Mouse (Mus musculus) WW6 (cell line): ENCODE measurements around the gene Macrod2.

Experiments
- DNase-seq: peaks from one replicate; pipeline ENCODE4 v3.0.0-alpha.2; 2013; ENCODE audit warnings: low read depth, low spot score

Gene Macrod2

DNA sequence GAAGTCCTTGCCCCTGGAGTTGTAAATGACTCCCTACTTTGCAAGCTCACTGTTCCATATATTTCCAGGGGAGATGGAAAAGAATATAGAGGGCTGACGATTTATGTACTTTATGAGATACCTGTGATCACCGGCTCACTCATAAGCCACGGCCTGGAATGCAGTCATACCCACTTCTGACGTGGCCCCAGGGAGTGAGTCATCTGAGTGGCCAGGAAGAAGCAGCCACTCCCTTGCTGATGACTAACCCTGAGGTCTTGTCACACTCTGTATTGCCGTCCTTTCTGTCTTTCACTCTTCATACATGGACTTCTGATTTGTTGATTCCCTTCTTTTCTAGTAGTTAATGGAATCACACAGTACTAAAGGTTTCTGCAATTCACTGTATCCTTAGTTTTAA lies 395.3 kb downstream of the Macrod2 start:
- no peak for DNase-seq

DNA sequence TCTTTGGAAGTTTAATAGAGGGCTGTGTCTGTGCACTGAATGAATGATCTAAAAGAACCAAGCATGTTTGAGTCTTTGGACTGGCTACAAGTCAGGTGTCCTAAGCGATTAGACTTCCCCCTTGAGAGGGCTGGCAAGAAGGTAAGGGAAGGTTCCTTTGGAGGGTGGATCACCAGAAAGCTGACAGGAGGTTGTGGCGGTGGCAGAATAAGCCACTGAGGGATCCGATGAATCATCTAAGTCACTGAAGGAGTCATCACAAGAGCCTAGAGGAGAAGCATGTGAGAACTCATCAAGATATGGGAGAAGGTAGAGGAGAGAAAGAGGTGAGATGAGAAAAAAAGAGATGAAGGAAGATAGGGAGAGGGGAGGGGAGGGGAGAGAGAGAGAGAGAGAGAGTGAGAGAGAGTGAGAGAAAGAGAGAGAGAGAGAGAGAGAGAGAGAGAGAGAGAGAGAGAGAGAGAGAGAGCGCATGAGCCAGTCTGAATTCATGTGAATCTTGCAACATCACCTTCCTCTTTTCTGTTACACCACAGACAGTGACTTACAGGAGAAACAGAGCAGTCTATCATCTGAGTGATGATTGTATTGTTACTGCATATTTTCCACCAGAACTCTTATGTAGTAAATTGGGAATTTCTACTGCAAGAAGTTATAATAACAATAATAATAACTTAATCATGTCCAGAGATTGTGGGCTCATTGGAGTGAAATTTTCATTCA lies 398.9 kb downstream of the Macrod2 start:
- DNase-seq = no peak

DNA sequence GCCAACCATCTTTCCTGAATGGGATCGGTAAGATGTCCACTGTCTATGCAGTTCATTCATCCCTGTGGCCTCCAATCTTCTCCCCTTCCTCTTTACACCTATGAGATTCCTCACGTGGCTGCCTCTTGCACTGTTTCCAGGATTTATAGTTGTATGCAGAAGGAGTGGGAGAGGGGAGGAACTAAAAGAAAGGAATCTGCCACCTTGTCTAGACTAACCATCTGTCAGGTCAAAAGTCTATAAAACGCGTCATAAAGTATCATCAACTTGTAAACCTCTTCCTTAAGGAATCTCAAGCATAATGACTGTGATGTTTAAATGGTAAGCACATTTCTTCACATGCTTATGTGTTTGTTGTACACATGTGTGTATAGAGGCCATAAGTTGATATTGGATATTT lies 416.6 kb downstream of the Macrod2 start:
- DNase-seq = no peak

DNA sequence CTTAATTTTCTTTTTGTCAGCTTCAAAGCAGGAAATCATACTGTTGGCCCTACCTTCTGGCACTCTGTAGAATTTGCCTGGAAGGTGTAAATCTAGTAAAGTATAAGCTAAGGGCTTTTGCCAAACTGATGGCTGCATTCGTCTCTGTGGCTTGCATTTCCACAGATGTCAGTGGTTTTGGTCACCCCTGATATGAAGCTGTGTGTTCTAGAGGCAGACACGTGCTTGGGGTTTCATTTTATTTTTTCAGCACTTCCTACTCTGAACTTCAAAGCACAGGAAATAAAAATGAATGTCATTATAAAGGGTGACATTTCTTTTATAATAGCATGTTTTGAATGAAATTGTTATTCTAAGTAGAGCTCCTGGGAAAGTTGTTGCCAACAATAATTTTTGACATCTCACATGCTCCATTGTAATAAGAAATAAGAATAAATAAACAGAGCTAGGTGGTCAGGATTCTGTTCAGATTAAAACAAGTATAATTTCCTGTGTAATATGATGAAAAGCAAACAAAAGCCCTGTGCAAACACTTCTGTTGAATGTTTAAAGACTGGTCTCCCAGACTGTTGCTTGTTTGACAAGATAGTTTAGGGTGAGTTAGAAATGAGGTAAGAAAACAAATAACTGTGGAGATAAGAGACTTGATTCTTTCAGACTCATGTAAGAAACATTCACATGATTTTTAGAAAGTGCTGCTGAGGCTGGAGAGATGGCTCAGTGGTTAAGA lies 424.4 kb downstream of the Macrod2 start:
- DNase-seq = no peak

DNA sequence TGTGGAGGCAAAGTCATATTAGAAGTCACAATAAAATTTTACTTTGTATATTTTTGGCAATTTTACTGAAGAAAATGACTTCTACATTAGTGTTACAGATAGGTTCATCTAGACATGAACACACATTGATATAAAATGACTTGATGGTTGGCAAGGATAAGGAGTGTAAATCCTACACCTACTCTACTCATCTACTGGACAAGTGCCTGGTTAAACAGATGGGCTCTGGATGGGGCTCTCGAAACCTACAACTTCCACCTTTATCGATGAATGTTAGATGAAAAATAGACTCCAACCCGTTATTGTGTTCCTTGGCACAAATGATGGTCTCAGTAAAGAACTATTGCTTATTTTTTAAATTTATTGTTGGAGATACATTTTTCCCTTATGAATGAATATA lies 427.3 kb downstream of the Macrod2 start:
- DNase-seq = no peak

DNA sequence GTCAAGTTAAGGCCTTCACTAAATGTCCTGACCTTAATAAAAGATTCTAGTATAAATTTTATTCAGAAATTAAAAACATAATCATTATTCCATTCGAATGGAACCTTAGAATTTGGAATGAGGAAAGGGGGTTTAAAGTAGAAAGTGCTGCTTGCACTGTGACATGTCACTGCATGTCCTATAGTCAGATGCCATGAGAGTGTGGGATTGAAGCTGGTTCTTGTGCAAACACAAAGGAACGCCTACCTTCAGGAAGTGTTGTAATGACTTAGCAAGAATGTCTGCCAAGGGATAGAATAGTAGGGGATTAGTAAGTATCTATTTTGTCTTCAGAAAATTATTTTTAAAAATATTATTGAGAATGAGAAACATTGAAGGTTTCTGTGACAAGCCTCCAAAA lies 431.1 kb downstream of the Macrod2 start:
- DNase-seq = no peak

DNA sequence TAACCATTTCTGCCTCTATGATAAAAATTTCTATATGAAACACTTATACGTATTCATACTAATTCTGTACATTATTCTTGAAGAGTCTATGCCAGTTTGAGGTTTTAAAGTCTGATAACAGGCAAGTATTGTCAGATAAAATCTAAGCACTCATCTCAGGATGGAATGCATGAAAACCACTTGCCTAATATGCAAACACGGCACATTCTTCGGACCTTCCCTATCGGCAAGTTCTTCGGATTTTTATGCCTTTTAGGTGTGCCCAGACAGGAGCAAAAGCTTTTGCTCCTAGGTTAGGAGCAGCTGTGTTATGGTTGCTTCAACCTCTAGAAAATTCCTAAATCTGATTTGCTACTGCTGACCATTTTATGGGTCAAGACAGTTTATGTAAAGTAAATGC lies 433.8 kb downstream of the Macrod2 start:
- DNase-seq = no peak

DNA sequence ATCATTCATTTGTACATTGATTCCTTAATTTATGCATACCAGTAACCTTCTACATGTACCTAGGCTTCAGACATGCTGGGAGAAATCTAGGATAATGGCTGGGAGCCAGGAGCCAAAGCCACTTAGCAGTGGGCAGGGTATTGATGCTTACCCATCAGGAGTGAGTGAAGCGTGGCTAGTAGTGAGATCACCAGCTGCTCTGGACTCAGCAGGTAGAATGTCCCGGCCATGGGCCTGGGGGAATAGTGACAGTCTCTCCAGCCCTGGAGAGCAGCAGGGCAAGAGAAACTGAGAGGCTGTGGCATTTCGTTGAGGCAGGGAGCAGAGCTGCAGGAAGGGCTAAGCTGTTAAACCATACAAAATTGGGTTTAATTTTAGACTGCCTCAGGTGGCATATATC lies 435.0 kb downstream of the Macrod2 start:
- DNase-seq = no peak

DNA sequence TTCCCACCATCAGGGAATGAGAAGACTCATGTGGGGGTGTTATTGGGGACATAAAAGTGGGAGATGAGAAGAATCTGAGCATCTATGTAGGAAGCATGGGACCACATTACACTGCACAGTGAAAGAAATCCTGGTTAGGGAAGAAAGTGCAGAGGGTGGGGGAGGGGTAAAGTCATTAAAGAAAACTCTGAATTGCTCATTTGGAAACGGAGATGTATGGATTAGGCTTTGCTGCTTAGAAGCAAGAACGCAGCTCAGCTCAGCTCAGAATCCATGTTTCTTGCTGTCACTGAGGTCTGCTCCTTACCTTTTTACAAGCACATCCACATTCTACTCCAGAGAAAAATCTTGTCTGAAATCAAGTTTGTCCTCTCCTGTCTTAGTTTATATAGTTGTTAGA lies 444.3 kb downstream of the Macrod2 start:
- no peak for DNase-seq

DNA sequence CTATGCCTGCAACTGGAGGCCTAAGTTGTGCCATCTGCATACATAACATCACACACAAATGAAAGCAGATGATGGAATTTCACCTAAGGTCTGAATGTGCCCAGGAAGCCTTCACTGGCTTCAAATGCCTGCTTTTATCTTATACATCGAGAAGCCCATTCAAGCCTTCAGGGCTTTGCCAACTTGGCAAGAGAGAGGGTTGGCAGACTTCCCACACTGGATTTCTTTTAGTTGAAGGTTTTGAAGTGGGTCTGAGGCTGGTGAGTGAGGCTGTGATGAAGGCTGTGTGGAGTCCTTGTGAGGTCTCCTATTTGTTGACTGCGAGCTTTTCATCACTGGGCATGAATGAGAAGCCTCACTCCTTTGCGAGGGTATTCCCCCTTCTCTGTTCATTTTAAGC lies 444.8 kb downstream of the Macrod2 start:
- DNase-seq = no peak

DNA sequence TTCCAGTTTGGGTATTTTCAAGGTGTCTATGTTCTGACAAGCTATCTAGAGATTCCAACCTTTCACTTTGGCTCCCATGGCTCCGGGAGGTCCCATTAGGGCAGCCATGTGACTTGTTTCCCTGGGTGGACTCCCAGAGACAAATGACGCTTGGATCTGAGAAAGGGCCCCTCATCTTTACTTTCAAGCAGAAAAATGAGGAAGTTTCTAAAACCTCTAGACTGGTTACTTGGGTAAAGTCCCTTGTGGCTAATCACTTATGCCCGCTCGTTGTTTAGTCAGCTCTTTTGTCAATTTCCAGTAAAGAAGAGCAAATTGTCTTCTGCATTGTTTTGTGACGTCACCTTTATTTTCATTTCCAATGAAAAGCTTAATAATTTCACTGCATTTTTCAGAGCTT lies 448.9 kb downstream of the Macrod2 start:
- DNase-seq = no peak

DNA sequence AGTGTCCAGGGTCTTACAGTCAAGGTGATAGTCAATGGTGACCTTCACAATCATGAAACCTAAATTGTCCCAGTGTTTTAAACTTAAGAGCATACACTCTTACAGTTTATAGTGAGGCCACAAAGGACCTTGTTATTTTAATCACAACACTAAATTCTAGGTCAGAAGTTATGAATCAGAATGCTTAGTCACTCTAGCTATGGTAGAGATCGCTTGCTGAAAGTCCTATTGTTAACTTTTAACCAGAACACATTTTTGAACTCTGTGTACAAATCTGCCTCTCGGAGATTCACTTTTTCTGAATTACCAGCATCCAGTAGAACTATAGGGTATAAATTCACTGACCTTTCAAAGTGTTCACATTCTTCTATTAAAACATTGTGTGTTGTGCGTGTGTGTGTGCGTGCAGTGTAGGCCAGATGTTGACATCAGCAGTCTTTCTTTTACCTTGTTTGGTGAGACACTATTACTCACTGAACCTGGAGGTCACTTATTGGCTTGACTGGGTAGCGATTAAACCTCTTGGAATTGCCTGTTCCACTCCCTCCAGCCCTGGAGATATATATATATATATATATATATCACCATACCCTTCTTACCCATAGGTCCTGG lies 452.8 kb downstream of the Macrod2 start:
- DNase-seq = no peak

DNA sequence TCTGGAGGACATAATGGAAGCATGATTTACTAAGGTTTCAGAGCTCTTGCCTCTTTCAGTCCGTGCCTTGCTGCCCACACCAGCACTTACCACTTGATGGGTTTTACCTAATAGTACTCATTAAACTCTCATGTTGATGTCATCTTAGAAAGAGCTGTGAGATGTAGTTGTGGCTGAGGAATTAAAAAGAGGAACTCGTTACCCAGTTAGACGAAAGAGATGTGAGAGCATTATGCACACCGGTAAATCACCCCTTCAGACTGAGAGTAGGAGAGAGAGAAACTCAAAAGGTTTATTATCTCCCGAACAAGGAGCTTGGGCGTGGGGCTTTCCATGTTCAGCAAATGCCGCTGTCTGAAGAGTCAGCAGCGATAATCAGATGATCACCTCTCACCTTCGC lies 458.4 kb downstream of the Macrod2 start:
- DNase-seq = no peak

DNA sequence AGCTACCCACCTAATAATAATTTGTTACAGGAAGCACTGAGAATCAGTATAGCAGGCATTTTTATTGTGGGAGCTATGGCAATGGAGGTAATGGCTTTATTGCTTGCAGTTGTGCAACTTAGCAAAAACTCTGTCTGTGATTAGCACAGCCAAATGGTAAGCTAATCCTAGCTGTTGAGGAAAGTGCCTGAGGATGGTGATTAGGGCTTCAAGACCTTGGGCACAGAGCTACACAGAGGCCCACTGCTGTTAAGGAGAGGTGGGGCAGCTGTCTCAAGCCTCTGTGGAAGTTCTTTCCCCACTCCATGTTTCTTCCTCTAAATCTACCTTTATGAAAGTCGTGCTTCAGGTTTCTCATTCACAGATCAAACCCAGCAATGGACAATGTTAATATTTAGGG lies 466.2 kb downstream of the Macrod2 start:
- DNase-seq = no peak

DNA sequence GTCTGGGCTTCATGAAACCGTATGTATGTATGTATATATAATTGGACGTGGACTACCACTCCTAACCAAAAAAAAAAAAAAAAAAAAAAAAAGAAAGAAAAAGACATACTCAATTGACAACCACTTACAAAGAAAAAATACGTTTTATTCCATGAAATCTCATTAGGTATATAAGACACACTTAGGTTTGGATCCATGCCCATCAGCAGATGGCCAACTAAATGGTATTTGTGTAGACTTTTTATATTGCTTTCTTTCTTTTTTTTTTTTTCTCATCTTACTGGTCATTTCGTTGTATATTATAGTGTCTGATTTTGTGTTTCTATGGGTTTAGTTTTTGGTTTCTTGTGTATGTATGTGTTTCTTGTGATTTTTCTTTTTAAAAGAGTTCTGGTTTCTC lies 467.6 kb downstream of the Macrod2 start:
- no peak for DNase-seq

DNA sequence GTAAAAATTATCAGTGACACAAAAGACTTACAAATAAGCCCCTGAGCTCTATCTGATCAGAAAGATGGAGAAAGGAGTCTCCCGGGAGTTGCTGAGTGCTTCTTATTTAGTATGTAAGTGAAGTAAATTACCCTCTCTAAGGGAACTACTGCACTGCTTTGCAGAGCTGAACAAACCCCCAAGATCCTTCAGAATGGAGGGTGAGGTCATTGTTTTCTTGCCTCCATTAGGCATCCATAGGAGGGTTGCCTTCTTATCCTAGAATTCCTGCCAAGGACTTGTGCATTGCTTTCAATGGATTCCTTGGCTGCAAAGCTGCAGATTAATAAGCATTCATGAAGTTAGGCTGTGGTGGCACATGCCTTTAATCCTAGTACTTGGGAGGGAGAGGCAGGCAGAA lies 470.5 kb downstream of the Macrod2 start:
- no peak for DNase-seq

DNA sequence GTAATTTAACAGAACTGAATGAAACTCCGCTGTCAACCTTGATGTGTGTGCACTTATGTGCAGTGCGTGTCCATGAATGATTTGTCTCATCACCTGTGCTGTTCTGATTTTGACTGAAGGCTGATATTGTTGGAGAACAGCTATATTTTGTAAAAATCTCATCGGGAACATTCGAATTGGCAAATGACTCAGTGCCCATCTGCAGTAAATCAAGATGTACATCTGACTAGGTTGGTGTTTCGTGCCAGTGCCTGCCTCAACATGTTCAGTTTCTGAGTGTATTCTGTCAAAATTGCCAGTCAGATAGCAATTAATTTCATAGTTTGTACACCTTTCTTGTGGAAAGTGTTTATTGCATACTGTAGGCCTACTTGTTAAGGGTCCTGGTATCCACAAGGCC lies 472.0 kb downstream of the Macrod2 start:
- no peak for DNase-seq

DNA sequence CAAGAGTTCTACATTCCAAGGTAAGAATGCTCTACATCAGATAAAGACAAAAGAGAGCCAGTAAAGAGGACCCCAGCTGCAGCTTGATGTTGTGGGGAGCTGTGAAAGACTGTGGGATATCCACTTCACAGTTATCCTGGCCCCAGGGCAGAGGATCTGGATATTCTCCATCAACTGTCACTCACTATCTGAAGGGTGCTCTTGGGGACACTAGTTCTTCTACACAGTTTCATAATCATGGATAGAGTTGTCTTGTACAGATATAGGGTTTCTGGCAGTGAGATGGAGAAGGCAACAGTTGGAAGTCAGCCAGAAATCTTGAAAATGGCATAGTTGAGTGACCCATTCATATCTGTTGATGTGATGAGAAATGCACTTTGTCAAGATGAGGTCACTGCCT lies 490.1 kb downstream of the Macrod2 start:
- DNase-seq = no peak

DNA sequence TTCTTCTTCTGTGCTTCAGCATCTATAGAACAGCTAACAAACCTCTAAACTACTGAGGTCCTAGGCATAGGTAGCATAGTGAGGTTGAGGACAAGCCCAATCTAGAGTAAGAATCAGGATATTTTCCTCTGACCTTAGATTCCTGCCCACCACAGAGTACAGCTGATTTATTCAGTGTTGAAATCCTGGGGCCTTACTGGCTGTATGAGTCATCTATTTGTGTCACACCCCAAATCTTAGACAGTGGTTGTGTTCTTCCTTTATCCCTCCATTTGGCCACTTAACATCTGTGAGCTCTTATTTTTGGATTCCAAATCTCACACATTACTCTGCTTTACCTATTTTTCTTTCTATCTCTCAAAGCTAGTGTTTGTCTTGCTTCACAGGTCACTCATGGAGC lies 495.6 kb downstream of the Macrod2 start:
- DNase-seq = no peak

DNA sequence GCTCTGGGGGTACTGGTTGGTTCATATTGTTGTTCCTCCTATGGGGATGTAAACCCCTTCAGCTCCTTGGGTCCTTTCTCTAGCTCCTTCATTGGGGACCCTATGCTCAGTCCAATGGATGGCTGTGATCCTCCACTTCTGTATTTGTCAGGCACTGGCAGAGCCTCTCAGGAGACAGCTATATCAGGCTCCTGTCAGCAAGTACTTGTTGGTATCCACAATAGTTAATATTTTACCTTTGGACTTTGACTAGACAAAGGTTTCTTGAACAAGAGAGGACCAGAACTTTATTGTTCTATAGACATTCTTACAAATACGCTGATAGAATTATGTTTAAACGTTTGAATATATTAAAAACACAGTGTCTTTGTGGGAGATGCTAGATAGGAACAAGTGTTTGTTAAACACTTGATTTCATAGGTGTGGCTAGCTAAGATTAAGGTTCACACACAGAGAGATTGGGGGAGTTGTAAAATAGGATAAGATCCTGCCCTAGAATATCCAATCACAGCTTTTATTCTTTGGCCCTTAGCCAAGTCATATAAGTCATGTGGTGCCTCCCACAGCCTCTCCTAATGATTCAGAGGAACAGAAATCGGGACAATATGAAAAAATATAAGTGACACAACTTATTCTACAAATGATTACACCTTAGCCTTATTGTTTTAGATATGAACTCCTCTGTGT lies 501.4 kb downstream of the Macrod2 start:
- DNase-seq = no peak

DNA sequence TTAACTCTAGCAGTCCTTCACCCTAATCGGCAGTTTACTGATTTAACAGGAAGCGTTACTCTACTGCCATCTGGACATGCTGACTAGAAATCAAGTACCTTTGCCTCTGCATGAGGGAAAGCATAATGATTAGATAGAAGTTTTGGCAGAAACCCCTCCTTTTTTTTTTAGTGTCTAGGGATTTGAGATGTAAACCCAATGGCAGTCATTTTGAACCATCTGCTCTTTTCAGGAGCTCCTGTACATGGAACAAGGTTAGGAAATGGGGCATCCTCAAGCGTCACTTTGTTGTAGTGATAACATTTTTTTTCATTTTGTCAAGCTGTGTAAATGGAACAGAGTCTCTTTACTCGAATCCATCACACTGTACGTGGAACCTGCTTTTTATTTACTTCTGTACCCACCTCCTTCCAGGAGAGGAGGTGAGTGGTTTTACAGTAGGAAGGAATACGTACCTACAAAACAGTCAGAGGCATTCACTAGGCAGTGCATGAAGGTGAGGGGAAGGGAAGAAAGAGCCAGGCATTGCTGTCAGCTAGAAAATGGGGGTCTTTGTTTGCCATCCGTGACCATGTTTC lies 503.4 kb downstream of the Macrod2 start:
- no peak for DNase-seq

DNA sequence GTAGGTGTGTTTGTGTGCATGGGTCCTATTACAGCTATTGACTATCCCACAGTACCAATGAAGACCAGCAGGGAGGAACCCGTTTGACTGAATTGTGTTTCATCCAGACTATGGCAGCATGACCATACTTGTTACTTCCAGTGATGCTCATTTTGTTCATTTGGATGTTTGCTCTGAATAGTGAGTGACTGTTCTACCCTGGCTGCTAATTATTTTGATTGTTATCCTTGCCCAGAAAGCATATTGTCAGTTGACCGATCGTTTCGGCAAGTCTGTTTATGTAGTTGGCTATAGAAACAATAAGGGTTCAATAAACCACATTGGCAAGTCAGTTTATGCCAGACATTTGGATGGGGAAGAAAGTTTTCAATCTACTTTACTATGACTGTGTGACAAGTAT lies 510.2 kb downstream of the Macrod2 start:
- no peak for DNase-seq
